8 mouse cellular contexts compared by ENCODE assay signal in genomic region chr12:87471964-87472786, GRCm38 (mm10). TPM values are rescaled to one million over a fixed set of nuclear protein-coding genes. Genes with fewer than 3 reads are reported as not detected.
DNase-seq lines count a peak whose midpoint lies in the region; ATAC-seq lines count a peak whose summit lies in the region.

Snw1 (minus strand) TSS chr12:87472274.

- peaks cover 5 to 9% of the 10 kb centered on the region in 2 experiments for H3K4me1 ChIP-seq in heart, embryonic 14.5 days (ENCODE audit: control insufficient read depth in 2 of 2, insufficient read depth in 2 of 2, low read length in 2 of 2)
- peaks cover 20% of the 10 kb centered on the region for H3K4me1 ChIP-seq in liver, embryonic 13.5 days (replicated peaks)
- H3K4me1 ChIP-seq in stomach, embryonic 16.5 days (ENCODE audit: control insufficient read depth, insufficient read depth, low read length) = peaks cover 9% of the 10 kb centered on the region

- H3K27me3 ChIP-seq in heart, embryonic 14.5 days (ENCODE audit: control insufficient read depth, insufficient read depth, low read length) = no peaks in the 10 kb centered on the region
- H3K27me3 ChIP-seq in liver, embryonic 13.5 days = no peaks in the 10 kb centered on the region
- H3K27me3 ChIP-seq in stomach, embryonic 16.5 days (ENCODE audit: control insufficient read depth, insufficient read depth, low read length) = no peaks in the 10 kb centered on the region

- DNase-seq in c-Kit-negative CD71-positive TER-119-positive erythroid progenitor cells, embryonic 14.5 days (ENCODE audit: low read depth, low spot score) = peak; percentile 87
- DNase-seq in fibroblast of lung, adult 2 months (ENCODE audit: low read depth) = peak; percentile 93
- peak; percentile 96 for DNase-seq in kidney, postnatal 14 days
- DNase-seq in liver, embryonic 13.5 days = peak; percentile 90
- peak; percentile 92 for DNase-seq in neural tube, embryonic 10.5 days (ENCODE audit: extremely low spot score, low spot score)

- peaks cover 14% of the 10 kb centered on the region for H3K36me3 ChIP-seq in heart, embryonic 14.5 days (ENCODE audit: control insufficient read depth, insufficient read depth, low read length)
- H3K36me3 ChIP-seq in liver, embryonic 13.5 days = peaks cover 15% of the 10 kb centered on the region
- 0 out of 2 replicates have a peak, but pooled peaks cover 2% of the 10 kb centered on the region for H3K36me3 ChIP-seq in stomach, embryonic 16.5 days (ENCODE audit: control insufficient read depth, insufficient read depth, low read length)

- H3K4me3 ChIP-seq in heart, embryonic 14.5 days (ENCODE audit: control insufficient read depth in 1 of 2, insufficient read depth in 1 of 2, low read depth in 1 of 2, low read length in 2 of 2) = peak within 1 kb of the TSS; percentile 81 to 99
- peak within 1 kb of the TSS; percentile 77 for H3K4me3 ChIP-seq in liver, embryonic 13.5 days (replicated peaks)
- peak within 1 kb of the TSS; percentile 91 for H3K4me3 ChIP-seq in stomach, embryonic 16.5 days (replicated peaks; ENCODE audit: low read length)

- peak within 1 kb of the TSS; percentile 85 for H3K9ac ChIP-seq in heart, embryonic 14.5 days (ENCODE audit: low read length)
- peak within 1 kb of the TSS; percentile 89 for H3K9ac ChIP-seq in liver, embryonic 13.5 days
- H3K9ac ChIP-seq in stomach, embryonic 16.5 days (ENCODE audit: low read length) = peak within 1 kb of the TSS; percentile 97

- 3% methylated on average over 45 of the region's 45 CpGs for WGBS in heart, embryonic 14.5 days
- WGBS in liver, embryonic 13.5 days (ENCODE audit: insufficient replicate concordance) = 3% methylated on average over 44 of the region's 45 CpGs
- WGBS in stomach, embryonic 16.5 days = 3% methylated on average over 45 of the region's 45 CpGs

- ATAC-seq in CD4-positive, CD25-positive, alpha-beta regulatory T cell, adult 4 months = peak; percentile 95
- ATAC-seq in heart, embryonic 14.5 days (ENCODE audit: insufficient number of reproducible peaks, insufficient read depth, low FRiP score, low read depth) = peak; percentile 95
- ATAC-seq in liver, embryonic 13.5 days (ENCODE audit: low read depth) = peak; percentile 95
- peak; percentile 97 for ATAC-seq in stomach, embryonic 16.5 days (ENCODE audit: insufficient read depth, low FRiP score)

- H3K9me3 ChIP-seq in heart, embryonic 14.5 days (ENCODE audit: control insufficient read depth, low read length) = no peaks in the 10 kb centered on the region
- no peaks in the 10 kb centered on the region for H3K9me3 ChIP-seq in liver, embryonic 13.5 days (replicated peaks)
- no peaks in the 10 kb centered on the region for H3K9me3 ChIP-seq in stomach, embryonic 16.5 days (replicated peaks; ENCODE audit: control insufficient read depth, low read length)

- H3K4me2 ChIP-seq in heart, embryonic 14.5 days (ENCODE audit: low read length) = peak within 1 kb of the TSS; percentile 84
- H3K4me2 ChIP-seq in liver, embryonic 13.5 days = peak within 1 kb of the TSS; percentile 73
- H3K4me2 ChIP-seq in stomach, embryonic 16.5 days (ENCODE audit: low read depth, low read length) = peak within 1 kb of the TSS; percentile 85

- peak within 1 kb of the TSS; percentile 72 to 91 for H3K27ac ChIP-seq in heart, embryonic 14.5 days (replicated peaks in 1 of 2; ENCODE audit: control insufficient read depth in 1 of 2, insufficient read depth in 1 of 2, low read depth in 2 of 2, low read length in 2 of 2)
- peak within 1 kb of the TSS; percentile 80 for H3K27ac ChIP-seq in liver, embryonic 13.5 days
- H3K27ac ChIP-seq in stomach, embryonic 16.5 days (ENCODE audit: low read length) = peak within 1 kb of the TSS; percentile 88

RNA-seq across cellular contexts. Expression of gene Snw1, which starts in this region (rescaled TPM):
- polyA plus RNA-seq in CD4-positive, CD25-positive, alpha-beta regulatory T cell, adult 4 months (2017; shearing (Covaris generic)) = 100 to 1,000 TPM; 245 TPM
- 78.0 and 84.0 TPM in 2 replicates for polyA plus RNA-seq in heart, embryonic 14.5 days (2014; fragmentation: Nextera tagmentation; extraction: Ambion mirVana)
- polyA plus RNA-seq in liver, embryonic 13.5 days (2015; fragmentation: Nextera tagmentation; extraction: Ambion mirVana) = 68.7 and 78.4 TPM in 2 replicates
- 105 and 110 TPM in 2 replicates for polyA plus RNA-seq in stomach, embryonic 16.5 days (2015; fragmentation: Nextera tagmentation; extraction: Ambion mirVana)

Comparison
In these comparisons a context has a peak if more than half of its experiments do, and no peak if none do; other contexts are left out.
1. Peak in every context shown above with its lines: DNase-seq, ATAC-seq, H3K4me3 ChIP-seq and H3K27ac ChIP-seq.